Mouse (Mus musculus) G1E-ER4 (cell line): ENCODE measurements around the gene Wwox. TPM values are rescaled to one million over a fixed set of nuclear protein-coding genes. Genes with fewer than 3 reads are reported as not detected.

Experiments
- GATA1 ChIP-seq: IDR thresholded peaks from one replicate; pipeline ENCODE4 v1.8.0; 2012; ENCODE audit warnings: low read length, inconsistent platforms
- polyA plus RNA-seq: library from polyadenylated mRNA; stranded (reverse); fragments of >175 nt; gene quantifications from 2 replicates; pipeline ENCODE4 v1.2.3, GENCODE M21; 2012

The Wwox gene
- polyA plus RNA-seq, 1 experiment: 7.2 TPM

DNA sequence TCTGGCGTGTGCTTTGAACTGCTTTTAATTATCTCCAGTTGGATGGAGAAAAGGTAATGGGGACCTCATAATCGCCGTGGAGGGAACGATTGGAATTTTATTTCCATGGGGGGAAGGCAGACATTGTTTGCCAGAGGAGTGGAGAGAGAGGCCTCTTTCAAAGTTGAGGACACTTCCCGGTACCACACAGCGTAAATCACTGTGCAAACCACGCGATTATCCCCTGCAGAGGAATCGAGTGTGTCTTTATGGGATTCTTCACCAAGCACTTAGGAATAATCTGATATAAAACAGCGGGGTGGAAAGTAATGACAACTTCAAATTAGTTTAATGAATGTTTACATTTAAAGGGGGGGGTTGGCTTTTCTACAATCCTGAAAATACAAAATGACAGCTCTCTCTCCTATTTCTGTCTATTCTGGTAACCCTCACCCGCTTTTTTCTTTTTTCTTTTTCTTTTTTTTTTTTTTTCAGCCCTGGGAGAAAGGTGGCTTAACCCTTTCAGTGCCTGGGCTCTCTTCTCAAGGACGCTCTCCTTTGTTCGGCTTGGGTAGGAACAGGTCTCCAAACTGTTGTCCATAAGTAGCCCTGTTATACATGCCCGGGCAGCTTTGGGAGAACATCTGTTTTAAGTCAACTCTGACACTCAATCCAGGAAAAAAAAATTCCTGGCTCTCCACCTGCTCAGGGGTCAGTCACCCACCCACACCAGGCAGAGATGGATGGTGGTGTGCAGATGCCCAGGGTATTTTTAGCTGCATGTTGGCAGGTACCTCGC is 769.1 kb downstream of the Wwox start:
- TF ChIP-seq GATA1: no peak

- no peak for TF ChIP-seq GATA1
Measured at GRCm38 (mm10) chr8:115210014-115210413, 770.6 kb downstream of the Wwox start.

GRCm38 (mm10) chr8:115213126-115213525 is 773.7 kb downstream of the Wwox start:
- no peak for TF ChIP-seq GATA1

DNA sequence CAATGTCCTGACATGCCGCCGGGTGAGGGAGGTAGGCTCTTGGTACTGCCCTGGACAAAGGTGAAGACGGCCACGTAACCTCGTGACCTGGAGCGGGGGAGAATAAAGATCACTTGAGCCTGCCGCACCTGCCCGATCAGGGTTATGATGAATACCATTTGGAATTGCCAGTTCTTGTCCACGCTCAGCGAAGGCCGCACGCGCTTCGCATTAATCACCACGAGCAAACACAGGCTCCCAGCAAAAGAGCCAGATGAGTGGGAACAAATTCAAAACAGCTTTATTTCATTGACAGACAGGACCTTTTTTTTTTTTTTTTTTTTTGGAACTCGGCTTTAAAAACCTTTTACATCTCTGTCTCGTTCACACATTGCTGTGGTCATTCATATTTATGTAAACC is 775.4 kb downstream of the Wwox start:
- no peak for TF ChIP-seq GATA1

- TF ChIP-seq GATA1: no peak
Measured at GRCm38 (mm10) chr8:115216801-115217200, 777.3 kb downstream of the Wwox start.

DNA sequence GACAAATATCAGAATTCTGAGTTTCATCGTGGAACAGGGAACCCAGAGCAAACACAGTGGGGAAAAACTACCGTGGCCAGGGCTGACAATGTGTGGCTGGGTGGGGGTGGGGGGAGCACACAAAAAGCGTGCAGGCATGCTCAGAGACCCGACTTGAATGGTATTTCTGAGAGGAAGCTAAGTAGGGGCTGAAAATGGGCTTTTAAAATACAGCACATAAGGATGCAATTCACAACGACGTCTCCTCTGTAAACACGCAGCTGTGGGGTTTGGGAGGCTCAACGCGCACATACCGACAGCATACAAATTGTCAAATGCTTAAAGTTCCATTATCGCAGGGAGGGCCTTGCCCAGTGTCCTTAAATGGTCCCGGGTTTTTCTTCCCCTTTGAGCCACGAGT is 783.1 kb downstream of the Wwox start:
- no peak for TF ChIP-seq GATA1

DNA sequence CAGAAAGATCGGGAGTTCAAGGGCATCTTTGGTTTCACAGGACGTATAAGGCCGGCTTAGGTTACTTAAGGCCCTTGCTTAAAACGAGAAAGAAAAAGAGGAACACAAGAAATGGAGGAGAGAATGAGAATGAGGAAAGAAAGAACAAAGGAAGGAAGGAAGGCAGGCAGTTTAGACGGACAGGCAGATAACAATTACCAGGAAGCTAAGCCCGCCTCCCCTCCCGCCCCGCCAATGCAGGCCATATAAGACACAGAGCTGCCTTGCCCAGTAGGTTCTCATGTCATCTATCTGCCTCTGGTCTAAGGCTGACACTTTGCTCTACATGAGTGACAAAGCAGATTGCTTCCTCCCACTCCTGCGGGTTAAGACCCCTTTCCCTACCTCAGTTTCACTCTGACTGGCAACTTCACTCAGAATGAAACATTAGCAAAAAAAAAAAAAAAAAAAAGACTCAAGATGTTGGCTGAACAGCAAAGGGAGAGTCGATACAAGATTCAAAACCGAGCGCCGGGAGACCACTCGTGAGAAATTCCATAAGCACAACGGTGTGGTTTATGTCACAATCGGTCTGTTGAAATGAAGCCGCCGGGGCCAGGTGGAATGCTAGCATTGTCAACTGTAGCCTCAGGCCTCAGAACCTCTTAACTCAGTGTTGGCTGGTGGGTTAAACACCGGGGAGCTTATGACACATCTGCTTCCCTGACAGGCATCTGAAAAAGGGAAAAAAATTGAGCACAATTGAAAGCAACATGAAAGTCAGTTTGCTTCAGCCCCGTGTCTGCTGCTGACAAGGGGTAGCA is 787.5 kb downstream of the Wwox start:
- TF ChIP-seq GATA1: no peak

DNA sequence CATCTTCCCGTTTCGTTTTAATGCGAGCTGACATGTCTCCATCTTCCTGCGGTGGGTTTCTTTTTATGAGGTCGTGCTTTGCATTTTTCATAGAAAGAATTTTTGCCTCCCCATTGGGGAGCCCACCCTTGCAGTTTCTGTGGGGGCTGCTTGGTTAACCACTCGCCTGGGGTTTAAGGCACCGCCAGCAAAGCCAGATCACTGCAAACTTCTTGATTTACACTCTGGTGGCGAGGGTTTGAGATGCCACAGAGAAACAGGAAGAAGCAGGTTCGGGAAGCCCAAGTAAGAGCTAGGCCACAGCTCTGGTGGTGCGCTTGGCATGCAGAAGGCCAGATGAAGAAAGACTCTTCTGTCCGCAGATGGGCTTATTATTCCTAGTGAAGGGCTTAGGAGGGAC is 789.4 kb downstream of the Wwox start:
- TF ChIP-seq GATA1: no peak

- TF ChIP-seq GATA1: no peak
Measured at GRCm38 (mm10) chr8:115234068-115234467, 794.6 kb downstream of the Wwox start.

- no peak for TF ChIP-seq GATA1
Measured at GRCm38 (mm10) chr8:115237596-115237995, 798.1 kb downstream of the Wwox start.

DNA sequence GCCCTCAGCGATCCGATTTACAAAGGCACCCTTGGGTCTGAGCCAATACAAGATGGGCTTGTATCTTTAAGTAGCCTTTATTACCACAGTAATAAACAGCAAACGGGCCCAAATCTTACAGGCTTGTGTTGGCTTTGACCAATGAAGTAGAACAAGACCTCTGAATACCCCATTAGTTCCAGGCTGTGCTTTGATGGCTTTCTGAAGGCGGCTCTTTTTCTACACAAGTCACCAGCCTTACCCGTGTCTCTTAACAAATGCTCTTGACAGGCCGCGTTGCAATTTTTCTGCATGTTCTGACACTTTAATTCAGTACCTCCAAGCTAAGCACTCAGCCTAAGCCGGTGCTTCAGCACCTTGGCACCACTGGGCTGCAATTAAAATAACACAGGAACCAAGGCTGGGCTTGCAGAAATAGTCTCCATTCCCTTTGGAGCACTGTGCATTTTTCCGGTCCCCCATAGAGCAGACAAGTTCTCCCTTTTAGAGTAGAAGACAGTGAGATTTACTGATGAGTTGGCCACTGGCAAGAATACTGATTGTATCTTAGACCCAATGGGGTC is 804.1 kb downstream of the Wwox start:
- TF ChIP-seq GATA1: no peak

DNA sequence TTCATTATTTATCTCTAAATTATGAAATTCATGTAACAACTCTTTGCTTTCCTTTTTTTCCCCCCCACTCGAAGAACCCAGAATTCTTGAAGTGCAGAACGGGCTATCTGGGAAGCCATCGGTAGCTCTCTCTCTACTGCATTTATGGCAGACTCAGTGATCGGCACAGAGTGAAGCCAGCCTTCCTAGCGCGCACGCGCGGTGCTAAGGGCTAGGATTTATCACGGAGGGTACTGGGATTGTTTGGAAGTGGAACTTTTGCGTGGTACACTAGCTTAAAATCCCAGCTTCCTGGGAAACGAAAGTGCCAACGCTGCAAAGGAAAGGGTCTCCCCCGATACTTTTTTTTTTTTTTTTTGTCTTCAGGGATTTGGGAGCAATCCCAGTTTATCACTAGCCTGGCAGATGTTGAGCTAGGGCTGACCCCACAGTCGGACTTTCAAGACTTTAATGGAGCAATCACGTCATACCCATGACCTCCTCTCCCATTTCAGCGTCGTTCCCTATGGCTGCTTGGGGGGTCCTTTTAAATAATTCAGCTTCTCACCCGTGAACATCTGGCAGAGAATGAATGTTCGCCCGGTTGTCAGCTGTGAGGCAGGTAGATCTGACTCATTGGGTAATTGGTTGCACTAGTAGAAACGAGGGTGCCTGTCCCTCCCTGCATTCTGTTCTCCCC is 810.4 kb downstream of the Wwox start:
- TF ChIP-seq GATA1: no peak

DNA sequence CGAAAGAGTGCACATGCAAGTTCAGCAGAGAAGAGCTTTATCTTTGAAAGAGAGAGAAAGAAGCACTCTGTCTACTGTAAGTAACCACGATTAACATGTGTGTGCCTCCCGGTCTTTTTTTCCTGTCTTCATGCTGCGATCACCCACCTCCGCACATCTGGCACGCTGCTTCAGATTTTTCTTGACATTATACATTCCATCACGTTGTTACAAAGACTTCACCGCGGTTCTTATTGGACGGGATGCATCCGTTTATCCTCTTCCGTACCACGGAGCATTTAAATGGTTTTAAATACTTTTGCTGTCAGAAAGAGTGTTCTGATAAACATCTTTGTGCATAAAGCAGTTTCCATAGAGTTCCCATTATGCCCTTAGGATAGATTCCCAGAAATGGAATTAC is 816.1 kb downstream of the Wwox start:
- no peak for TF ChIP-seq GATA1

GRCm38 (mm10) chr8:115257417-115257816 is 818.0 kb downstream of the Wwox start:
- no peak for TF ChIP-seq GATA1

DNA sequence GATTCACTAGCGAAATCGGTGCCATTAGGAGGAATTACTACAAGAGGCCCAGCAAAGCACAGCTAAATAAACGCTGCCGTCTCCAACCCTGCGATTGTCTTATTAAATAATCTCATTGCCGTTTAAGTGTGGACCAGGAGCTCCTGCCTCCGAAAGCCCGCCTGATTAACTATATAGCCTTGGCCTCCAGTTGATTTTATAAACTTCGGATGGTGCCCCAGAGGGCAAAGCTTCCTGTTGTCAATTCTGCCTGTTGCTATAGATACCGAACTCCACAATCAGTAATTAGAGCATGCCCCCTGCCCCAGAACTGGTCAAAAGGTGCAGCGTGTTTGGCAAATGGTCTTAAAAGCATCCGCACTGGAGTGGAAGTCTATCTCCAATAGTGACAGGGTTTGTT is 820.4 kb downstream of the Wwox start:
- no peak for TF ChIP-seq GATA1

DNA sequence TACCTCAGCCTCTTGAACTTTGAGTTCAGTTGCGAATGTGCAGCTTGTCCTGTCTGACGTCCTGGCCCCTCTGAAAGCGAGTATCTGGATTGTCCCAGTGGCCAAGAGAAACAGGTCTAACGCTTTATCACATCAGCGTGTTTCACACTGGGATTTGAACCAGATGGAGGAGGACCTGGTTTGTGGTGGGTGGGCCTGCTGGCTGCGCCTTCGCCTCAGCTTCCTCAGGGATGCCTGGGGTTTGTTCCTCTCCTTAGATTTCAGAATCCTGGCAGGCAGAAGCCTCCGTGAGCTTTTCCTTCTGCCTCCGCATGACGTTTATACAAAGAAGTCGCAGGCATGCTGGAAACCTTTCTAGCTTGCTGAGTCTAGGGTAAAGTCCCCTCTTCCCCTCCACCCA is 827.7 kb downstream of the Wwox start:
- TF ChIP-seq GATA1: no peak
